Mouse (Mus musculus) urinary bladder, adult 2 months (tissue): ENCODE results near the gene Arhgef17. TPM values are rescaled to one million over a fixed set of nuclear protein-coding genes. Genes with fewer than 3 reads are reported as not detected.

Experiments used
- DNase-seq: peaks from one replicate; pipeline ENCODE4 v3.0.0; 2022; ENCODE audit warnings: low spot score
- polyA plus RNA-seq: library from polyadenylated mRNA; depleted of rRNA; stranded (reverse); fragments of >200 nt; gene quantifications from 2 replicates; pipeline ENCODE4 v1.2.3, GENCODE M21; 2012

Gene Arhgef17
- polyA plus RNA-seq, 1 experiment: 17.1 TPM

DNA sequence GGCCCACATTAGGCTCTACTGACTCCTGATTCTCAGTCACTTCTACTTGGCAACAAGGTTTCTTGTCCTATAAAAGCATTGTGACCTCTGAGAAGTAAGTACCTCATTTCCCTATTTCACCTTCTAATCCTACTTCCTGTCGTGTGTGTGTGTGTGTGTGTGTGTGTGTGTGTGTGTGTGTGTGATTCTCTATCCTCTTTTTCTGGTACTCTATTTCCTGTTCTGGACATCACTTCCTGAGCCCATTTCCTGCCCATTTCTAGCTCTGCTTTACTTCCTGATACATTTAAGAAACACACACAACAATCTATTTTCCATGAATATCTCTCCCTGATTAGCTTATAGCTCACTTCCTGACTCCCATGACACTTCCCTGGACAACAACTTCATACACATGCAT, 56.1 kb downstream of the Arhgef17 start:
- no peak for DNase-seq

DNA sequence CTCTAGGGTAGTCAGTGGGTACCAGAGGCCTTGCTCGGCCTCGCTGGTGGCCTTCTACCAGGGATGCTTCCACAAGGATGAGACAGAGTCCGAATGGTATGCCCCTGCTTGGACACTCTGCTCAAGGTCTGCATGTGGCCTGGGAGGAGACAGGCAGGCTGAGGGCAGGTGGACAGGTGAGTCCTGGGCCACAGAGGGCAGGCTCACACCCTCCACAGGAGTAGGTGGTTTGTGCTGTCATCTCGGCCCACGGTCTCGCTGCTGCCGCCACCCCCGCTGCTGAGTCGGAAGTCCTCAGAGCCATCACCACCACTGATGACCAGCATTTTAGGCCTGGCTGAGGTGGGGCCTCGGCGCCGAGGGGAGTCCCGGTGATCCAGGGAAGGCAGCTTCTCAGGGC, 58.7 kb downstream of the Arhgef17 start:
- no peak for DNase-seq

DNA sequence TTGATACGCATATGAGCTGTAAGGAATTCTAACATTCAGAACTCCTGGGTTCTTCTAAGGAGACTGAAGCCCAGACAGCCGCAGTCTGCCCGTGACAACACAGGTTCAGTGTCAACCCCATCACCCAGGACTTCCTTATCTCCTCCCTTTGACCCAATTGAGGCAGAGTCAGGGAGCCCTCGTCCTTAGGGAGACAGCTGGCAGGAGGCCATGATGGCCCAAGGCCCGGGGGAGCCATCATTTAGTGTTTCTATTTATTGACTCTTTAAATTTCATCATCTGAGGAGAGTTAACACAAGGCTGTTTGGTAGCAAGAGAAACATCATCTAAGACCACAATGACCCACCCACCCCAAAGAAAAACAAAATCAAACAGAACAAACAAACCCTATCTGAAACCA, 60.0 kb downstream of the Arhgef17 start:
- DNase-seq: no peak

DNA sequence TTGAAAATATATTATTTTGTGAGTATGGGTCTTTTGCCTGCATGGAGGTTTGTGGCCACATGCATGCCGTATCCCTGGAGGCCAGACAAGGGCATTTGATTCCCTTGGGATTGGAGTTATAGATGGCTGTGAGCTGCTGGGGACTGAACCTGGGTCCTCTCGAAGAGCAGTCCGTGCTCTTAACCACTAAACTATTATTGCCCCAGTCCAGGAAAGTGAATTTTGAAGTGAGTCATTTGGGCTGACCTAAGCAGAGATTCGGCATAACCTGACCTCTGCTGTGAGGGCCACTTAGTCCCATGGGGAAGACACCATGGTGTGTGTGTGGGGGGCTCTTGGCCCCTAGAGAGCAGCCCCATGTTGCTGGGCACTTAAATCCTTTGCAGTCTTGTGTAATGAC, 60.6 kb downstream of the Arhgef17 start:
- DNase-seq: no peak

DNA sequence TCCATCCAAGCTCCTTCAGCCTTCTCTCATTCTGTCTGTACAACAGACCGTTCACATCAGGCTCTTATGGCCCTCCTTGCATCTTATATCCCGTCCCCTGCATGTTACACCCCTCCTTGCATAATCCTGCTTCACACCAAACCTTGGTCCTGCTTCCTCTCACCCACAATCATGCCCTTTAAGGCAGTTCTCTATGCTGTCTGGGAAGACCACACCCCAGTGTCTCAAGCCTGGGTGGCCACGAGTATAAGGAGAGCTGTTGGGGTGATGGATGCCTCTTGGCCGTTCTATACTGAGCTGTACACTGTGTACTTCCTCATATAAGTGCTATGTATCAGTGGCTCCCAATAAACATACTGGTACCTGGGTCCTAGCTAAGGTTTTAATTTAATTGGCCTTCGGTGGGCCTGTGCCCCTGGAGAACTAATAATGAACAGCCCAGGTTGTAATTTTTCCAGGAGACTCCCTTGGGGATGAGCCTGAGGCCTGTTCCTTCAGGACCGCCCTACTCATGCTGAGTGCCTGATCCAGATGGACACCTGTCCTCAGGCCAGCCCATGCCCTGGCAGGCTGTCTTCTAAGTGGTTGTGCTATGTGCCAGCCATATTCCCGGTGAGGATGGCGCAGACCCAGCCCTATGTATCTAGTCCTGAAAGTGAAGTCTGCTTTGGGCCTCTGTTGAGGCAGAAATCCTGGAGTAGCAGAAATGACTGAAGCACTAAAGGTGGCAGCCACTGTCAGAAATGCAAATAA, 61.9 kb downstream of the Arhgef17 start:
- no peak for DNase-seq

DNA sequence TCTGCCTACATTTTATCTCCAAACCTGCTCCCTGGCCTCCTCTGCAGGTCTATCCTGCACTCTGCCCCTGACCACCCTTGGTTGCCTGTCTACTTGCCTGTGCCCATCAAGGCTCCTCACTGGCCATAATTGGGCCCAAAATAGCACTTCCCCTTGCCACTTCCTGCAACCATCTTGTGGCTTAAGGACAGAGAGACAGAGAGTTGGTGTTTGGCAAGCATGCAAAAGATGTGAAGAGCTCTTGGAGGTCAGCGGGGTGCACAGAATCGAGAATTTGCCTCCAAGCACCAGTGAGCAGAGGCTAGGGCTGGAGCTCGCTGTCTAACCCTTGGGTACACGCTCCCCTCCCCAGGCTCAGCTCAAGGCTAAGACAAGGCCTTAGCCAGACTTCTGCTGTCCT, 63.4 kb downstream of the Arhgef17 start:
- no peak for DNase-seq

DNA sequence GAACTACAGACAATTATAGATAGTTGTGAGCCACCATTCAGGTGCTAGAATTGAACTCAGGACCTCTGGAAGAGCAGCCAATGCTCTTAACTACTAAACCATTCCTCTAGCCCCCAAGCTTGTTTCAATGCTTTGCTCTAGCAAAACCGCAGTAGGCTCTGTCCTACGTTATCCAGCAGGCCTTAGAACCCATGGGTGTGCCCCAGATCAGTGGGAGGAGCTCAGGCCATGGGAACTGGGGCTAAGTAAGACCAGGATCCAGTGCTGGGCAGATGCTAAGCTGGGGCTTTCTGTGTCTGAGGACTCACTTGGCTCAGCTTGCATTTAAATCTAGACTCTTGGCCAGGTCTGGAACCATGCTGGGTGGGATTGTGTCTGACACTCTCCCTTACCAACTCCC, 64.3 kb downstream of the Arhgef17 start:
- no peak for DNase-seq

DNA sequence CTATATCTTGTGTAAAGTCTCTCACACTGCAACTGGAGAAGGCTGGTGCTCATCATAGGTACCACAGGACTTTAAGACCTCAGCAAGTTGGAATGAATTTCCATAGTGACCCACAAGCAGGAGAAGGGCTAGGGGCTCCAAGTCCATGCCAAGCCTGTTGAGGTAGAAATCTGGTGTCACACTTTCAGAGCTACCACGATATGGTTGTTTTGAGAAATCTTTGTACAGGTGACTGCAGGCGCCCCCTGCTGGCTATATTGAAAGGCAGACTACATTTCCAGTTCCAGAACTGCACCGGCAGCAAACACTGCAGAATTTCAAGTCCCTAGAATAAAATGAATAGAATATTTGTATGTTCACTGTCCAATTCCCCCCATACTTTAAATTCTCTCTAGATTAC, 65.2 kb downstream of the Arhgef17 start:
- no peak for DNase-seq

DNA sequence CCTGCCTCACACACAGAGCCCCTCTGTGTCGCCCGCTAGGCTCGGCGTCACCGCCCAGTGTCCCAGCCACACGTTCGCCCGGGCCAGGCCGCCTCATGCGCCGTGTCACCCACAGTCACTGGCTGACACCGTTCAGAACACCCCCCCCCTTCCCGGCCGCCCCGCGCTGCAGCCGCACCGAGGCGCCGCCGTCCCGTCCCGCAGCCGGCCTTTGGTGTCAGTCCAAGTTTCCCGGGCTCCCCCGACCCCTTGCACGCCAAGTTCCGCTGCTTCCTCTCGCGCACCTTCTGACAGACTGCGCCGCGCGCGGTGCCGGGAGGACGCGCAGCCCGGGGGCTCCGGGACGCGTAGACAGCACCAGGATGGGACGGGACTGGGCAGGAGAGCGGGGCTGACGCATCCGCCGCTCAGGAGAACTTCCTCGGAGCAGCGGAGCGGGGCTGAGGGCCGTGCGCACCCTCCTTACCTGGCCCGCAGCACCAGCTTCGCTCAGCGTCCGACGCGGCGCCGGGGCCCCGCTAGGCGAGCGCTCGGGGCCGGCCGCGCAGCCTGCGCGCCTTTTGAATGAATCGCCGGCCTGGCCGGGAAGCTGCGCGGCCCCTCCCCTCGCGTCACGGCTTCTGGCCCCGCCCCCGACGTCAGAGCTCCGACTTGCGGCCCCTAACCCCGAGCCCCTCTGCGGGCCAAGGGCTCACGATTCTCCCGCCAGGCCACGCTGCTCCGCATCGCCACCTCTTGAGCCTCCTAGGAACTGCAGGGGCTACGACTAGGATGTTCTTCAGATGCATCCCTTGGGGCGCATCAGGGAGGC, 68.9 kb downstream of the Arhgef17 start, which contains the start of gene Relt:
Gene Relt (minus strand): TSS at position 619 of the 811 bp plus-strand sequence.
- DNase-seq: peak; percentile 69

DNA sequence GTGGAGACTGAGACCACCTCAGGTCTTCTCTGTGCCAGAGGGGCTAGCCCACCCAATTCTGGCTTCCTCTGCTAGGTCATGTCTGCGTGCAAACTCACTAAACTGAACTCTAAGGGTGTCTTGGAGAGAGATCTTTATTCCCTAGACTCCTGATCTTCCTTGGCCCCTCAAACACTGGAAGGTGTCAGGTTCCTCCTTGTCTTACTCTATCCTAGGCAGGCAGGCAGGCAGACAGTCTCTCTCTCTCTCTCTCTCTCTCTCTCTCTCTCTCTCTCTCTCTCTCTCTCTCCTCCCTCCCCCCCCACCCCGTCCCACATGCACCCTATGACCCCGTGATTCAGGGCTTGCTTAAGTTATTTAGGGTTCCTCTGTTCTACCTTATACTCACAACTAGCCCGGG, 69.6 kb downstream of the Arhgef17 start:
- no peak for DNase-seq

DNA sequence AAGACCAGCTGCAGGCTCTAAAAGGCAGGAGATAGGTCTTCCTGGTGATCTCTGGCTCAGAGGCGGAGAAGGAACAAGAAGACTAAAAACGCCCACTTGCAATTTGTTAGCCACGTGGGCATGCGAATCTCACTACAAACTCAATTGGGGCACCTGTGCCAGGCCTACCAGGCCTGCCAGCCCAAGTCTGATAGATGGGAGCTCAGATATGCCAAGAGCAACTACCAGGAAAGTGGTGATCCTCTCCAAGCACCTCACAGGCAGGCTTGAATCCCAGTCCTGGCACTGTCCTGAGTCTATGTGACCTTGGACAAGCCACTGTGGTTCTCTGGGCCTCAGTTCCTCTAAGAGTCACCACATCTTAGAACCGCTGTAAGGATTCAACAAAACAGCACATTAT, 70.7 kb downstream of the Arhgef17 start:
- no peak for DNase-seq

DNA sequence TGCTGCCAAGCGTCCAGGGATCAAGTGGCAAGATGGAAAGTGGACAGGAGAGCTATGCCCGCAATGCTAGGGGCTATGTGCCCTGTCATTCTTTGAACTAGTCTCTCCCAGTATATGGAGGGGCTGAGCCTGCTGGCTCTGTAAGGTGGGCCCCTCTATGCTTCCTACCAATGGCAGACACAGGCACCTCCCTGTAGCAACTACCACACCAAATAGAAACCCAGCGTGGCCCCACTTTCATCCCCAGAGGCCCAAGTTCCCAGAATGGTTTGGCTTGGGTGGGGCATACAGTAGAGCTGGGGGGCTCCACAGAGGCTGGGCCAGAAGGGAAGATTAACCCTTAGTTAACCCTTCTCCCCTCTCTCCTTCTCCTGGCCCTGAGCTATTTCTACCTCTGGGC, 71.5 kb downstream of the Arhgef17 start:
- DNase-seq: no peak

DNA sequence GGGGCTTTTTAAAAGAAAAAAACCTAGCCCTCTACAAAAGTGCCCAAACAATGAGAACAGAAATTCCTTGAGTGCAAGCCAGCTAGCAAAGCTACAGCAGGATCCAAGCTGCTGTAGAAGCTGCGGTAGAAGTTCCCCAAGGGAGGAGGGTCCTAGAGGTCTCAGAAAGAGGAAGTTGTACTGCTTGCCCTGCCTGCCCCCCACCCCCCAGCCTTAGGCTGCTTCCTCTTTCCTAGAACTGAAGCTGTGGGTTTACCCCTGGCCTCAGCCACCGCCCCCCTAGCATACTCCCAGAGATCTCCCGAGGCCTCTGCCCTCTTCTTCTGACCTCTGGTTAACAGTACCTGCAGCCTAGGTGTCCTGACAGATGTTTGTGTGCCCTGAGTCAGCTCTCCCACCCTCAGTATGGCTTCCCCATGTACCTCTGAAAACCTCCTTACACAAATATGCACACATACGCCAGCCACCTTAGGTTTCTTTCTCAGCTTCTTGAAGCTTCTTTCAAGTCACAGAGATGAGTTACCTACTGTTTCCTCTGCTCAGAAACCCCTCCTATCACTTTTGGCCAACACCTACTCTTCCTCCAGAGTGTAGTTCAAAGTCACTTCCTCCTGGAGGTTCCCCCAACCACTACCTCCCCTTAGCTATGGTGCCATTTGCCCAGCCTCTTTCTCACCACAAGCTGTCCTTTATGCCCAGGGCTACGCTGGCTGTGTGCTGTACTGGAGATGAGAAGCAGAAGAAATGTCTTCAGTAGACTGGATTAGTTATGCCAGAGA, 75.9 kb downstream of the Arhgef17 start:
- DNase-seq: no peak

DNA sequence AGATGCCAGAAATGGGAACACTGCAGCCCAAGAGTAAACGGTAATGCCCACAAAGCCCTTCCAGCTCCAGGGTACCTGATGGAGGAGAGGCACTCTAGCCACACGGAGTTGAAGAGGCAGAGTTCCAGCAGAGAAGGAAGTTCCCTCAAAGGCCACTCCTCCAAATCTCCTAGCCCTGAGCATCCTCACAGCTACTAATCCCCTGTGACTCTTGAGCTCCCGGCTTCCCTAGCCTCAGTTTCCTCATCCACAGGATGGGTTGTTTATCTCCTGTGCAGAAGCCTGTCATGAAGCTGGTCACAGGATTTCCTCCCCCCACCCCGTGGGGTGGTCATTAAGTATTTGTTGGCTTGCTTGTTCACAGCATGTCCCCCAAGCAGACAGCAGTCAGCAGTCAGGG, 76.6 kb downstream of the Arhgef17 start:
- no peak for DNase-seq

DNA sequence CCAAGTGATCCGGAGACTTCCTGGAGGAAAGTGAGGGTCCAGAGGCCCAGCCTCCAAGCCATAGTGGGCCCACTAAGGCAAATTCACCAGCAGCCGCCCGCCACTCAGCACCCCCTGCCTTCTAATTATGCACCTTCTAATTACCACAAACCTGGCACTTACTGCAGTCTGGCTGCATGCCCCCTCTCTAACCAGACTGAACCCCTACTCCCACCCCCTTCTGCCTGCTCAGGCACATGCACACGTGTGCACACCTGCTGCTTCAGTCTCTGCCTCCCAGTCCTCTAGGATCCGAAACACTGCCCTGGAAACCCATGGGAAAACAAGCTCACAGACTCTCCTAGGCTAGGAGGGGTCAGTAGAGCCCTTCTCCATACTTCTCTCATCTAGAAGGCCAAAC, 77.0 kb downstream of the Arhgef17 start:
- DNase-seq: no peak

DNA sequence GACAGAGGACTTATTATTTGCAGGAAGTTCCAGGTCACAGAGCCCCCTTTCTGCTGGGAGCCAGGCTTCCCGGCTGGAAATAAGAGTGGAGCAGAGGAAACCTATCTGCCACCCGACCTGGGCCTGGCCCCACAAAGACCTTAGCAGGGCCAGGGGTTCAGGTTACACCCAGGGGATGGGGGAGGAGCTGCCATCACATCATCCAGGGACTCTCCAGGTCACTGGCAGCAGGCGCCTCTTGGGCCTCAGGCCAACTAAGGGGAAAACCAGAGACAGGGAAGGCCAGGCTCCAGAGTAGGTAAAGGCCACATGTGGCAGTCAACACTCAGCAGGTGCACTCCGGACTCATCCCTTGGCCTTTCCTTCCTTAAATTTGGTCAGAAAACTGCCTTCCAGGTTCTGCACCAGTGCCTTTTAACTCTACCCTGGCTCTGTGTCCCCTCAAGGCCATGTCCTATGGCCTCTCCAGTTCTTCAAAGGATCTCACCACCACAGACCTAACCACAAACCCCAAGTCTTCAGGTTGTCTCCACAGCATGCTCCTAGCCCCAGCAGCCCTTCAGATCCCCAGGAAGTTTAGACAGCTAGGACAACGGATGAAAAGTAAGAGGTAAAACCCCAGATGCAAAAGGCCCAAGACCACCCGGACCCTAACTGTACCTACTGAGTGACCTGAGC, 77.6 kb downstream of the Arhgef17 start:
- no peak for DNase-seq

DNA sequence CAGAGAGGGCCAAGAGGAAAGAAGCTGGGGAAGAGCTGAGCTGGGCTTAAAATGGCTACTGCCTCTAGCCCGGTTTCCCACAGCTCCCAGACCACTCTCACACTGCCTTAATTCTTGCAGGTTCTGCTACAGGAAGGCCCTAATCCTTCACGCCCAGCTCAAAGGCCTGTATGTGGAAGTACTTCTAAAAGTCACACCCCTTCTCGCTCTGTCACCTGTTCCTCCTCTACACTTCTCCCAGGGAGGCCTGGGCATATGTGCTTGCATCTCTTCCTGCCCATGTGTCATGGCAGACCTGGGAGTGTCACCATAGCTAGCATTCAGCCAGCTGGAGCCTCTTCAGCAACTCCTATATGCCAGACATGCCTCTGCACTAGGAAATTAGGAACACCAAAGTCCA, 78.5 kb downstream of the Arhgef17 start:
- DNase-seq: no peak

DNA sequence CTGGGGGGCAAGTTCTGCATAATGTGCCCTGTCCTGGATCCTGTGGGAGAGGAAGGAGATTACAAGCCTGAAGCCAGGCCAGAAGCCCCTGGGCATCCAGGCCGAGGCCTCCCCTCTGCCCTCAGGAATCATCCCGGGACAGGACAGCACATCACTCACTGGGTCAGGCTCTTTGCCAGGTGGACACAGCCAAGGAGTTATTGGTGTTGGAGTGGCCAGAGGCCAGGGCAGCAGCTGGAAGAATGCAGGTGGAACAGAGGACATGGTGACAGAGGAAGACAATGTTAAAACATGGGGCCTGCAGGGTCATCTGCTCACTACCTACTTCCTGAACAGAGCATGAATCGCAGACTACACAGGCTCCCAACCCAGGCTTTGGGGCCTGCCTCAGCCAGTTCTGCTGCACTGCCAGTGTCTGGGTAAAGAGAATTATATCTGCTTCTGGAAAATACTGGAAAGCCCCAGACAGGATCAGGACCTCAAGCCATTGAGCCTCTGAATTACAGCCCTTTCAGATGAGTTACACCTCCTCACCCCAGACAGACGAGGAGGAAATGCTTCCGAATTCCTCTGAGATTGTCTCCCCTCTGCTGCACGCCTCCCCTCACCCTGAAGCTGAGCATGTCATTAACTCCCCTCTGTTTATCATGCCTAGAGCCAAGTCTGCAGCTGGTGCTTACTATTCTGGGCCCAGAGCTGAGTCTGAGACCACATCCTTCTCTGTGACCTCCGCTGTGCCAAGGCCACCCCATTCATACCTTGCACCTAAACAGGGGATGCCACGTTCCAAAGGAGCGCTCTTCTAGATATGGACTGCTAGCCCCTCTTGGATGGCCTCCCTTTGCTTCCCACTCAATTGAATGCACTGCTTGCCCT, 80.2 kb downstream of the Arhgef17 start:
- no peak for DNase-seq

DNA sequence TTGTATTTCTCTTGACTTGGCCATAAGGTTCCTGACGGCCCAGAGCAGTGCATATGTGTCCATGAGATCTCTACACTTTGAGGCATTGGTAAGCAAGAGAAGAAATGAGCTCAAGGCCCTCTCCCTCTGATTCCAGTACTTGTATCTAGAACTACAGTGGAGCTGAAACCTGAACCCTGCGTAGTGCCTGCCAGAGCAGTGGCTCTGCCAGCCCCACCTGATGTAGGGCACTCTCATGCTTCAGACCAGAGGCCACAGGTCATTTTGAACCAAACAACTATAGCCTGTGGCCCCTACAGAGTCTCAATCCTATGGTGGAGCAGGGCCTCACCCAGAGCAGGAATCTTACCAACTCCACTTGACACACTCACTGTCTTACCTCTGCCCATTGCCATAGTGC, 82.4 kb downstream of the Arhgef17 start:
- no peak for DNase-seq

DNA sequence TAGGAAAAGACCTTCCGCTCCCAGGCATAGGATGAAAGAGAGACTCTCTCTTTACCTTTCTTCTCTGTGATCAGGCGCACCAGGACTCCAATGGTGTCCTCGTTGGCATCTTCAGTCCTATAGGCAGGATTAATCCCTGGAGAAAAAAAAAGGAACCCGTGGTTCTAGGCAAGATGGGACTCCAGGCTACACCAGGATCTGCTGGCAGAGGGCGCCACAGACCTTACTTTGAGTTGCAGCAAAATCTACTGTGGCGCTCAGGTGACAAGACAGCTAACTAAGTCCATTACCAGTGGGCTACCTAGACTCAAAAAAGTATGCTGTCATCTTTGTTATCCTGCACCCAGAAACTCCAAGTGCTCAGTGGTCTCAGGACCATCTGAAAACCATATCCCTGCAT, 83.2 kb downstream of the Arhgef17 start:
- no peak for DNase-seq

DNA sequence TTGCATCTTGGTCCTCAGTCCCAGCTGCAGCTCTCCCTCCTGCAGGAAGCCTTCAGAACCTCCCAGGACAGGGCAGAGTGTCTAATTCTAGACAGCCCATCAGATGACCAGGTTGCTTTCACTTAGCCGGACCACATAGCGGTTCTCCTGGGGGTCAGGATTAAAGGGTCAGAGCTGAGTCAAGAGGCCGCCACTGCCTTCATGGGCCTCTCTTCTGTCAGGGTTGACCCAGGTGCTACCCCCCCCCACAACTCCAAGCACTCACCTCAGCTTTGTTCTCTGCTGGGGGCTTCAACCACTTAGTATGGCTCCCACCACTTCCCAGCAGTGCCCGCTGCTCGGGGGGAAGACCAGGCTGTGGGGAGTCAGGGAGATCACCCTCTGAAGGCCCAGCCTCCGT, 84.8 kb downstream of the Arhgef17 start:
- DNase-seq: no peak
